Mouse (Mus musculus): ENCODE data around the gene Scgb2b27. TPM values are rescaled to one million over a fixed set of nuclear protein-coding genes. Genes with fewer than 3 reads are reported as not detected.
"Not testable (repeated sequence)": the region's sequence is repeated elsewhere in the genome, so short reads cannot be mapped to it uniquely, and the experiment has no call there.

Gene Scgb2b27
- total RNA-seq (2012; rRNA removed) = not detected in 2 replicates

GRCm38 (mm10) chr7:34013842-34014241 lies at the start of gene Scgb2b27:
TSS of gene Scgb2b27 (minus strand) at chr7:34013942.
- no peak for TF ChIP-seq CHD2 (IDR thresholded peaks at IDR 0.05; ENCODE audit: low read depth, low read length)
- in situ Hi-C loops (cut with MboI; ENCODE audit: low sequenced_read_pairs in 2 of 2, unreplicated experiment in 2 of 2) = no loop called here
- Histone ChIP-seq H3K4me3 (ENCODE audit: insufficient read depth in 1 of 2, low read depth in 1 of 2, low read length in 2 of 2, poor library complexity in 1 of 2, severe bottlenecking in 1 of 2) (no peak within 1 kb of the TSS), H3K36me3 (ENCODE audit: control insufficient read depth, insufficient read depth, low read length, poor library complexity, severe bottlenecking) (no peaks in the 10 kb centered on the region), H3K9me3 (ENCODE audit: control insufficient read depth, insufficient read depth, low read depth, low read length) (no peaks in the 10 kb centered on the region), H3K27ac (ENCODE audit: insufficient read depth, low read depth, low read length, poor library complexity, severe bottlenecking) (no peak within 1 kb of the TSS), H3K4me1 (ENCODE audit: control insufficient read depth in 2 of 2, insufficient read depth in 2 of 2, low read length in 2 of 2, poor library complexity in 1 of 2) (no peaks in the 10 kb centered on the region), H3K9ac (ENCODE audit: insufficient read depth, low read depth, low read length, poor library complexity, severe bottlenecking) (no peak within 1 kb of the TSS)
- DNase-seq (ENCODE audit: low read depth, low spot score) = no peak

- H3K36me3 ChIP-seq (ENCODE audit: control insufficient read depth, insufficient read depth, low read length, poor library complexity, severe bottlenecking); in situ Hi-C loops (cut with MboI; ENCODE audit: low sequenced_read_pairs in 2 of 2, unreplicated experiment in 2 of 2); H3K9ac ChIP-seq (ENCODE audit: insufficient read depth, low read depth, low read length, poor library complexity, severe bottlenecking); H3K4me3 ChIP-seq (ENCODE audit: insufficient read depth in 1 of 2, low read depth in 1 of 2, low read length in 2 of 2, poor library complexity in 1 of 2, severe bottlenecking in 1 of 2); H3K9me3 ChIP-seq (ENCODE audit: control insufficient read depth, insufficient read depth, low read depth, low read length); H3K4me1 ChIP-seq (ENCODE audit: control insufficient read depth in 2 of 2, insufficient read depth in 2 of 2, low read length in 2 of 2, poor library complexity in 1 of 2): not testable (repeated sequence)
- peak; percentile 4 for DNase-seq (ENCODE audit: low read depth, low spot score)
- peak overlapping the region; percentile 71 for H3K27ac ChIP-seq (ENCODE audit: insufficient read depth, low read depth, low read length, poor library complexity, severe bottlenecking)
Observed at GRCm38 (mm10) chr7:34036076-34036815, 22.5 kb upstream of the Scgb2b27 start.

- H3K9me3 ChIP-seq (ENCODE audit: control insufficient read depth, insufficient read depth, low read depth, low read length); H3K9ac ChIP-seq (ENCODE audit: insufficient read depth, low read depth, low read length, poor library complexity, severe bottlenecking); H3K4me1 ChIP-seq (ENCODE audit: control insufficient read depth in 2 of 2, insufficient read depth in 2 of 2, low read length in 2 of 2, poor library complexity in 1 of 2); H3K36me3 ChIP-seq (ENCODE audit: control insufficient read depth, insufficient read depth, low read length, poor library complexity, severe bottlenecking); H3K4me3 ChIP-seq (ENCODE audit: insufficient read depth in 1 of 2, low read depth in 1 of 2, low read length in 2 of 2, poor library complexity in 1 of 2, severe bottlenecking in 1 of 2); in situ Hi-C loops (cut with MboI; ENCODE audit: low sequenced_read_pairs in 2 of 2, unreplicated experiment in 2 of 2); DNase-seq (ENCODE audit: low read depth, low spot score); H3K27ac ChIP-seq (ENCODE audit: insufficient read depth, low read depth, low read length, poor library complexity, severe bottlenecking): not testable (repeated sequence)
Observed at GRCm38 (mm10) chr7:34034579-34034978, 20.8 kb upstream of the Scgb2b27 start.

GRCm38 (mm10) chr7:34030026-34030425 lies 16.3 kb upstream of the Scgb2b27 start:
- no peaks in the 10 kb centered on the region for H3K36me3 ChIP-seq (ENCODE audit: control insufficient read depth, insufficient read depth, low read length, poor library complexity, severe bottlenecking)
- no peaks in the 10 kb centered on the region for H3K9me3 ChIP-seq (ENCODE audit: control insufficient read depth, insufficient read depth, low read depth, low read length)
- no peak overlapping the region for H3K27ac ChIP-seq (ENCODE audit: insufficient read depth, low read depth, low read length, poor library complexity, severe bottlenecking)
- no peaks in the 10 kb centered on the region for H3K4me1 ChIP-seq (ENCODE audit: control insufficient read depth in 2 of 2, insufficient read depth in 2 of 2, low read length in 2 of 2, poor library complexity in 1 of 2)
- TF ChIP-seq HCFC1 (IDR thresholded peaks at IDR 0.05; ENCODE audit: borderline replicate concordance, insufficient read depth, low read length) = no peak
- TF ChIP-seq ZNF384 (IDR thresholded peaks at IDR 0.05; ENCODE audit: low read depth, low read length) = no peak
- no peak for TF ChIP-seq MAFK (IDR thresholded peaks at IDR 0.05; ENCODE audit: insufficient read depth, low read depth, low read length)
- in situ Hi-C loops (cut with MboI; ENCODE audit: low sequenced_read_pairs in 2 of 2, unreplicated experiment in 2 of 2) = no loop called here
- DNase-seq (ENCODE audit: low read depth, low spot score) = no peak
- H3K4me3 ChIP-seq (ENCODE audit: insufficient read depth in 1 of 2, low read depth in 1 of 2, low read length in 2 of 2, poor library complexity in 1 of 2, severe bottlenecking in 1 of 2) = no peak overlapping the region
- H3K9ac ChIP-seq (ENCODE audit: insufficient read depth, low read depth, low read length, poor library complexity, severe bottlenecking) = no peak overlapping the region

- H3K9ac ChIP-seq (ENCODE audit: insufficient read depth, low read depth, low read length, poor library complexity, severe bottlenecking); H3K36me3 ChIP-seq (ENCODE audit: control insufficient read depth, insufficient read depth, low read length, poor library complexity, severe bottlenecking); H3K4me1 ChIP-seq (ENCODE audit: control insufficient read depth in 2 of 2, insufficient read depth in 2 of 2, low read length in 2 of 2, poor library complexity in 1 of 2); H3K9me3 ChIP-seq (ENCODE audit: control insufficient read depth, insufficient read depth, low read depth, low read length); in situ Hi-C loops (cut with MboI; ENCODE audit: low sequenced_read_pairs in 2 of 2, unreplicated experiment in 2 of 2); H3K27ac ChIP-seq (ENCODE audit: insufficient read depth, low read depth, low read length, poor library complexity, severe bottlenecking); H3K4me3 ChIP-seq (ENCODE audit: insufficient read depth in 1 of 2, low read depth in 1 of 2, low read length in 2 of 2, poor library complexity in 1 of 2, severe bottlenecking in 1 of 2); DNase-seq (ENCODE audit: low read depth, low spot score): not testable (repeated sequence)
Observed at GRCm38 (mm10) chr7:34027202-34027601, 13.5 kb upstream of the Scgb2b27 start.

Data from ES-E14 (cell line).